Mouse (Mus musculus) hindbrain, embryonic 10.5 days (tissue): Measurements from ENCODE around the gene Arl6ip6. TPM values are rescaled to one million over a fixed set of nuclear protein-coding genes. Genes with fewer than 3 reads are reported as not detected.

ENCODE experiments used
- DNase-seq: peaks from one replicate; pipeline ENCODE4 v3.0.0-alpha.2; 2017; ENCODE audit warnings: low spot score
- H3K27ac ChIP-seq: fragments of 300-500 bp; sonication (generic); 2 replicates; pipeline ENCODE4 v1.5.1; 2016; ENCODE audit warnings: mild to moderate bottlenecking, moderate library complexity
- H3K27me3 ChIP-seq: fragments of 300-500 bp; sonication (generic); 2 replicates; pipeline ENCODE4 v1.6.1; 2016; ENCODE audit warnings: mild to moderate bottlenecking; ENCODE audit not compliant: poor library complexity, insufficient read depth, severe bottlenecking
- H3K36me3 ChIP-seq: fragments of 300-500 bp; sonication (generic); 2 replicates; pipeline ENCODE4 v1.6.1; 2016; ENCODE audit warnings: mild to moderate bottlenecking, moderate library complexity
- H3K4me1 ChIP-seq: fragments of 300-500 bp; sonication (generic); replicated peaks from 2 replicates; pipeline ENCODE4 v1.6.1; 2016; ENCODE audit warnings: mild to moderate bottlenecking
- H3K4me3 ChIP-seq: fragments of 300-500 bp; sonication (generic); 2 replicates; pipeline ENCODE4 v1.5.1; 2016; ENCODE audit warnings: mild to moderate bottlenecking, moderate library complexity
- H3K9me3 ChIP-seq: fragments of 300-500 bp; sonication (generic); 2 replicates; pipeline ENCODE4 v1.6.1; 2016; ENCODE audit warnings: mild to moderate bottlenecking, moderate library complexity
- WGBS: fragments of 180-500 bp; shearing (Covaris S2); methylation state at CpG from one replicate; pipeline ENCODE4 v1.1.7; 2016; 5-methylcytosine and 5-hydroxymethylcytosine counted together
- polyA plus RNA-seq: library from polyadenylated mRNA; unstranded; fragments of >200 nt; fragmentation: Nextera tagmentation; extraction: Ambion mirVana; gene quantifications from 2 replicates; pipeline ENCODE4 v1.2.1, GENCODE M21; 2016

Arl6ip6 gene
- 57.4 and 71.4 TPM in 2 replicates for polyA plus RNA-seq

GRCm38 (mm10) chr2:53191523-53192220, at the start of gene Arl6ip6:
Arl6ip6 (plus strand) TSS chr2:53191726.
- under 1% methylated on average over 82 of the region's 82 CpGs for WGBS
- H3K4me1 ChIP-seq = peaks cover 25% of the 10 kb centered on the region
- H3K36me3 ChIP-seq = peaks cover 62% of the 10 kb centered on the region
- H3K27me3 ChIP-seq = no peaks in the 10 kb centered on the region
- peak; percentile 98 for DNase-seq
- no peaks in the 10 kb centered on the region for H3K9me3 ChIP-seq
- H3K4me3 ChIP-seq = peak within 1 kb of the TSS; percentile 92
- peak within 1 kb of the TSS; percentile 98 for H3K27ac ChIP-seq

- H3K9me3 ChIP-seq = no peaks in the 10 kb centered on the region
- no peaks in the 10 kb centered on the region for H3K4me1 ChIP-seq
- H3K27ac ChIP-seq = no peak overlapping the region
- no peaks in the 10 kb centered on the region for H3K27me3 ChIP-seq
- peaks cover 94% of the 10 kb centered on the region for H3K36me3 ChIP-seq
- no peak for DNase-seq
- no peak overlapping the region for H3K4me3 ChIP-seq
These were observed 44.7 kb upstream of the Arl6ip6 start for GRCm38 (mm10) chr2:53146852-53147251.

- Histone ChIP-seq H3K36me3 (peaks cover 56% of the 10 kb centered on the region), H3K27ac (no peak overlapping the region), H3K27me3 (no peaks in the 10 kb centered on the region), H3K4me3 (no peak overlapping the region), H3K9me3 (no peaks in the 10 kb centered on the region), H3K4me1 (no peaks in the 10 kb centered on the region)
- no peak for DNase-seq
These were observed 17.6 kb upstream of the Arl6ip6 start for GRCm38 (mm10) chr2:53173966-53174365.

- Histone ChIP-seq H3K9me3 (no peaks in the 10 kb centered on the region), H3K4me1 (peaks cover 4% of the 10 kb centered on the region; the same call in 1 of the 2 replicates), H3K4me3 (no peak overlapping the region), H3K27ac (no peak overlapping the region), H3K36me3 (peaks cover 51% of the 10 kb centered on the region), H3K27me3 (no peaks in the 10 kb centered on the region)
- WGBS = 93% methylated on average over 3 of the region's 3 CpGs
- DNase-seq = no peak
These were observed 12.6 kb upstream of the Arl6ip6 start for GRCm38 (mm10) chr2:53178966-53179365.

- no peak overlapping the region for H3K4me3 ChIP-seq
- H3K27ac ChIP-seq = no peak overlapping the region
- DNase-seq = no peak
- peaks cover 51% of the 10 kb centered on the region for H3K36me3 ChIP-seq
- H3K9me3 ChIP-seq = no peaks in the 10 kb centered on the region
- no peaks in the 10 kb centered on the region for H3K27me3 ChIP-seq
- peaks cover 4% of the 10 kb centered on the region; the same call in 1 of the 2 replicates for H3K4me1 ChIP-seq
These were observed 11.7 kb upstream of the Arl6ip6 start for GRCm38 (mm10) chr2:53179876-53180275.

GRCm38 (mm10) chr2:53189811-53190210, 1.7 kb upstream of the Arl6ip6 start:
- peaks cover 25% of the 10 kb centered on the region for H3K4me1 ChIP-seq
- DNase-seq = peak; percentile 9
- peaks cover 62% of the 10 kb centered on the region for H3K36me3 ChIP-seq
- no peaks in the 10 kb centered on the region for H3K9me3 ChIP-seq
- H3K27ac ChIP-seq = no peak overlapping the region; the same call in 1 of the 2 replicates
- H3K27me3 ChIP-seq = no peaks in the 10 kb centered on the region
- 76% methylated on average over 3 of the region's 3 CpGs for WGBS
- peak overlapping the region; percentile 92 for H3K4me3 ChIP-seq

GRCm38 (mm10) chr2:53190684-53191511, 628 bp upstream of the Arl6ip6 start, which contains the start of gene Prpf40a:
Prpf40a (minus strand) TSS chr2:53191284.
- peak; percentile 100 for DNase-seq
- Histone ChIP-seq H3K36me3 (peaks cover 62% of the 10 kb centered on the region), H3K4me1 (peaks cover 25% of the 10 kb centered on the region), H3K27me3 (no peaks in the 10 kb centered on the region), H3K4me3 (peak within 1 kb of the TSS; percentile 92), H3K27ac (peak within 1 kb of the TSS; percentile 98), H3K9me3 (no peaks in the 10 kb centered on the region)
- under 1% methylated on average over 53 of the region's 53 CpGs for WGBS

GRCm38 (mm10) chr2:53192386-53192785, 860 bp downstream of the Arl6ip6 start:
- H3K27ac ChIP-seq = peak overlapping the region; percentile 98
- no peaks in the 10 kb centered on the region for H3K9me3 ChIP-seq
- H3K4me3 ChIP-seq = peak overlapping the region; percentile 92
- no peak for DNase-seq
- H3K27me3 ChIP-seq = no peaks in the 10 kb centered on the region
- under 1% methylated on average over 20 of the region's 20 CpGs for WGBS
- H3K36me3 ChIP-seq = peaks cover 62% of the 10 kb centered on the region
- peaks cover 25% of the 10 kb centered on the region for H3K4me1 ChIP-seq

- Histone ChIP-seq H3K9me3 (no peaks in the 10 kb centered on the region), H3K27me3 (no peaks in the 10 kb centered on the region), H3K27ac (no peak overlapping the region), H3K4me1 (peaks cover 12% of the 10 kb centered on the region), H3K36me3 (peaks cover 71% of the 10 kb centered on the region), H3K4me3 (no peak overlapping the region)
- 92% methylated on average over 10 of the region's 10 CpGs for WGBS
- no peak for DNase-seq
These were observed 4.9 kb downstream of the Arl6ip6 start for GRCm38 (mm10) chr2:53196431-53196830.

GRCm38 (mm10) chr2:53199203-53199602, 7.7 kb downstream of the Arl6ip6 start:
- H3K9me3 ChIP-seq = no peaks in the 10 kb centered on the region
- 93% methylated on average over 1 of the region's 1 CpGs for WGBS
- no peaks in the 10 kb centered on the region for H3K4me1 ChIP-seq
- H3K4me3 ChIP-seq = no peak overlapping the region
- no peak for DNase-seq
- no peak overlapping the region for H3K27ac ChIP-seq
- no peaks in the 10 kb centered on the region for H3K27me3 ChIP-seq
- H3K36me3 ChIP-seq = peaks cover 88% of the 10 kb centered on the region

- WGBS = 95% methylated on average over 4 of the region's 4 CpGs
- no peaks in the 10 kb centered on the region for H3K27me3 ChIP-seq
- H3K9me3 ChIP-seq = no peaks in the 10 kb centered on the region
- H3K36me3 ChIP-seq = peaks cover 77% of the 10 kb centered on the region
- no peaks in the 10 kb centered on the region for H3K4me1 ChIP-seq
- H3K4me3 ChIP-seq = no peak overlapping the region
- DNase-seq = no peak
- H3K27ac ChIP-seq = no peak overlapping the region
These were observed 8.8 kb downstream of the Arl6ip6 start for GRCm38 (mm10) chr2:53200164-53200885.

GRCm38 (mm10) chr2:53204373-53205274, 13.1 kb downstream of the Arl6ip6 start:
- Histone ChIP-seq H3K36me3 (peaks cover 75% of the 10 kb centered on the region), H3K9me3 (no peaks in the 10 kb centered on the region), H3K27me3 (no peaks in the 10 kb centered on the region), H3K27ac (no peak overlapping the region), H3K4me3 (no peak overlapping the region), H3K4me1 (no peaks in the 10 kb centered on the region)
- WGBS = 82% methylated on average over 5 of the region's 5 CpGs
- no peak for DNase-seq
